Mouse (Mus musculus): ENCODE measurements around the gene Pigr.

DNA sequence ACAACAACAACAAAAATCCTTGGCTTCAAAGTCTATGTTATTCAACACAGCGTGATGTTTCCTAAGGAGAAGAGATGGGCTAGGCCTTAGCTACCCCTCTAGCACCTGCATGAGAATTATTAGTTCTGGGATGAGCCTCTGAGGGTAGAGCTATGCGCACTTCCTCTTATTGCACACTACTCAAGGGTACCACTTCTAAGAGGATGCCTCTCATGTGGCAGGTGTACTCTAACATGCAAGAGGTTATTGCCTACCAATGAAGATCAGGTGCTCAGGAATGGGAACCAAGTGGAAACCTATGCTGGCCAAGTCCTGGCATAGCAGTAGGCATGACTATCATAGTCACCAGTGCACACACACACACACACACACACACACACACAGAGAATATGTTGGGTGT is 27.1 kb upstream of the Pigr start:
- no peak for TF ChIP-seq CTCF (IDR thresholded peaks at IDR 0.05; ENCODE audit: insufficient read depth, low read depth, low read length)
- no peak for TF ChIP-seq POLR2A (IDR thresholded peaks at IDR 0.05; ENCODE audit: insufficient read depth, low read depth, low read length)

All from olfactory bulb, adult 2 months (tissue).